Mouse (Mus musculus) cortical plate, adult 2 months (tissue): ENCODE data around the gene Scnm1.

Experiments
- CTCF ChIP-seq: fragments of 200-500 bp; IDR thresholded peaks from 2 replicates; pipeline ENCODE4 v1.5.1; 2011; ENCODE audit warnings: mild to moderate bottlenecking, control low read depth, low read length; ENCODE audit not compliant: insufficient read depth; ENCODE audit errors: extremely low read depth
- POLR2A ChIP-seq: fragments of 200-500 bp; IDR thresholded peaks from 2 replicates; pipeline ENCODE4 v1.6.1; 2011; ENCODE audit warnings: mild to moderate bottlenecking, low read length, control low read depth; ENCODE audit not compliant: insufficient read depth; ENCODE audit errors: extremely low read depth

- TF ChIP-seq CTCF, result peak; percentile 53
- no peak for TF ChIP-seq POLR2A
These were observed 20.1 kb upstream of the Scnm1 start for GRCm38 (mm10) chr3:95153874-95154273.
